Mouse (Mus musculus): ENCODE measurements around the gene Scg2. TPM values are rescaled to one million over a fixed set of nuclear protein-coding genes. Genes with fewer than 3 reads are reported as not detected.

Gene Scg2
- not detected in 2 replicates for polyA plus RNA-seq (2012)

GRCm38 (mm10) chr1:79439609-79440308 lies at the start of gene Scg2:
Gene Scg2 (minus strand): TSS chr1:79440120.

Other genes with a start within 250 kb of the Scg2 start
- gene Ap1s3, start 231.9 kb upstream of the Scg2 start, polyA plus RNA-seq (2012): 10.1 and 10.2 TPM in 2 replicates

All from megakaryocyte-erythroid progenitor cell, adult 5 weeks (primary cell).